Mouse (Mus musculus) liver, embryonic 14.5 days (tissue): ENCODE data around the gene Celsr2.

ENCODE experiments used
- CTCF ChIP-seq: IDR thresholded peaks from 2 replicates; pipeline ENCODE4 v1.5.1; 2016; ENCODE audit warnings: antibody characterized with exemption, low read depth, control low read depth
- EP300 ChIP-seq: IDR thresholded peaks from 2 replicates; pipeline ENCODE4 v1.6.1; 2016; ENCODE audit warnings: antibody characterized with exemption, low read depth

DNA sequence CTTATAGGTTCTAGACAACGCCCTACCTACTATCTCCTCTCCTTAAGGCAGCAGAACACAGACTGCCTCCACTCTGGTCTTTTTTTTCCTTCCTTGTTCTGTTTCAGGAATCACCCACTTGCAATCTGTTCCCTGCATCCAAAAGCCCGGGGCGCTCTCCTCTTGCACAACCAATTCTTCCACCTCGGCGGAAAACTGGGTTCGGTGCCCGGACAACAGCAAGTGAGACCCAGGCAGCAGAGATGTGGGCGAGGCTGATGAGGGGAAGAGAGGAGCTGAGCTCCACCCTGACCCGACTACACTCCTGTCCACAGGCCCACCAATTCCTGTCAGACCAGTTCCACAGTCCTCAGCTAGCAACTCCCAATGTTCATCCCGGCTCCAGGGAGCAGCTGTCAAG lies 29.2 kb downstream of the Celsr2 start:
- TF ChIP-seq CTCF = no peak
- TF ChIP-seq EP300 = no peak
